Mouse (Mus musculus) kidney, adult 18-20 months (tissue): ENCODE data around the gene Olfr1184.
"Not testable (repeated sequence)": the region's sequence is repeated elsewhere in the genome, so short reads cannot be mapped to it uniquely, and the experiment has no call there.

Experiments used
- DNase-seq: peaks from one replicate; pipeline ENCODE4 v3.0.0; 2021

The Olfr1184 gene

DNA sequence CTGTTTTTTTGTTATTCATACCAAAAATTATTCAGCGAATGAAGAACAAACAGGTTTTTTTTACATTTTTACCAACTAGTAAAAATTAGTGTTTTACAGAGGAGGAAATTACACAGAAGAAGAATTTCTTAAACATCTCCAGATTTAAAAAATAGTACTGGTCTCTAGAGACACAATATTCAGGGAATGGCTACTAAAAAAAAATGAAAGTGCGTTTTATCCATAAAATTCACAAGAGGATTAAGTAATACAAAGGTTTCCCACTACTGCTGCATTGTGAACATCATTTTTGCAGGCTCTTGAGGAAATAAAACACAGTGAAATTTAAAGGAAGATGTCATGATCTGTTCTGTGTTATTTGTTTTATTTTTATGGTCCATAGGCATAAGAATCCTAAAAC lies at the start of gene Olfr1184:
Gene Olfr1184, plus strand, starts transcription at position 301 of the 400 bp plus-strand sequence.
- DNase-seq = no peak

DNA sequence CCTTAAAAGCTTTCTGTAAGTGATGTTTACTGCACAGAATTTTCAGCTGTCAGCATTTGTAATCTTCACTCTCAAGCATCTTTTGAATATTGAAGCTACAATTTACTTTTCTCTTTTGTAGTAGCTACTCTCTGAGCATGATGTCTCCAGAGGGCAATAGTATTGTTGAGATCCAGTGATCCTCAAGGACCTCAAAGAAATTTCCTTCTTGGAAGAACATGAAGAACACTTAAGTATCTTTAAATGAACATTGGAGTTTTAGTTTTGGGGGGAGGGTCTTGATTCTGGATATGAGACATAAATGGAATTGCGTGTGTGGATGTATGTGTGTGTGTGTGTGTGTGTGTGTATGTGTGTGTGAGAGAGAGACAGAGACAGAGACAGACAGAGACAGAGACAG lies 34.4 kb upstream of the Olfr1184 start, which contains the start of gene Gm13757:
Gene Gm13757, minus strand, starts transcription at position 101 of the 400 bp plus-strand sequence.
- no peak for DNase-seq

DNA sequence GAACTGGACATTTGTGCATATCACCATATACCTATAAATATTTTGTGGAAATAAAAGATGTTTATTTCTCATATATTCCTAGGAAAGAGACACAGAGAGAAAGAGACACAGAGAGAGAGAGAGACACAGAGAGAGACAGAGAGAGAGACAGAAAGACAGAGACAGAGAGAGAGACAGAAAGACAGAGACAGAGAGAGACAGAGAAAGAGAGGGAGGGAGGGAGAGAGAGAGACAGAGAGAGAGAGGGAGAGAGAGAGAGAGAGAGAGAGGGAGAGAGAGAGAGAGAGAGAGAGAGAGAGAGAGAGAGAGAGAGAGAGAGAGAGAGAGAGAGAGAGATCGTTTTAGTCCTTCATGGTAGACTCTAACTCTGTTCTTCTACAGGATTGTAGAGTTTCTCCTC lies 28.8 kb upstream of the Olfr1184 start, which contains the start of gene Olfr1183:
Gene Olfr1183, plus strand, starts transcription at position 301 of the 400 bp plus-strand sequence.
- DNase-seq = not testable (repeated sequence)

DNA sequence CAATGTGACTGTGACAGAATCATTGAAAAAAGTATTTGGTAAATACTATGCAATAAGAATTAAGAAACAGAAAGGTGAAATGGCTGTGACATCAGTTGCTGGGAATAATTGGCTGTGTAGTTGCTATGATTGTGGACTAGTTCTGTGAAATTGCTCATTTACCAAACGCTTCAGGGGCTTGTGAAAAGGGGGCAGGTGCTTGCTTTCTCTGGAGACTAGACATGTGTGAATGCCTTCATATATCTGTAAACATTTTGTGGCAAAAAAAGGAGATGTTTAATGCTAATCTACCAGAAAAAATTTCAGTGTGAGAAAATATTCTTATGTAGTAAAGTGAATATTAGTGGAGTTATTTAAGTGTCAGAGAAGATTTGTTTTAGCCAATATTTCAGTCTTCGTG lies 9.6 kb downstream of the Olfr1184 start, which contains the start of gene Olfr1185-ps1:
Gene Olfr1185-ps1, plus strand, starts transcription at position 301 of the 400 bp plus-strand sequence.
- DNase-seq = no peak

DNA sequence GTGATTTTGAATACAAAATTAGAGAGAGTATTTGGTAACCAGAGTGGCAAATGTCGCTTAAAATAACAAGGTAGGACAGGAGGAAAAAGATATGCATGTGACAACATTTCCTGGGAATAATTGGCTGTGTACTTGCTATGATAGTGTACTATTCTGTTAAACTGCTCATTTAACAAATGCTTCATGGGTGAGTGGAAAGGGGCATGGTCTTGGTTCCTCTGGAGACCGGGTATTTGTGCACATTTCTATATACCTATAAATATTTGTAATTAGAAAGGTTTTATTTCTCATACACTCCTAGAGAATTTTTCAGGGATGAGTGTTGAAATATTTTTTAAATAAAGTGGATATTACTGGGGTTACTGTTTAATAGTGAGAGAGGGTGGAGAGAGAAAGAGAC lies 34.9 kb downstream of the Olfr1184 start, which contains the start of gene Olfr1186:
Gene Olfr1186, plus strand, starts transcription at position 301 of the 400 bp plus-strand sequence.
- no peak for DNase-seq

DNA sequence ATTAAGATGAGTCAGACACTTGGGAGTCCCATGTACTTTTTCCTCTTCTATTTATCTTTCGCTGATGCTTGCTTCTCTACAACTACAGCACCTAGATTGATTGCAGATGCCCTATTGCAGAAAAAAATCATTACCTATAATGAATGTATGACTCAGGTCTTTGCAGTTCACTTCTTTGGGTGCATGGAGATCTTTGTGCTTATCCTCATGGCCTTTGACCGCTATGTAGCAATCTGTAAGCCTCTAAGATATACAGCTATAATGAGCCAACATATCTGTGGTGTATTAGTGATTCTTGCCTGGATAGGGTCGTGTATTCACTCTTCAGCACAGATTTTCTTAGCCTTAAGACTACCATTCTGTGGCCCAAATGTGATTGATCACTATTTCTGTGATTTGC lies 42.3 kb downstream of the Olfr1184 start:
- no peak for DNase-seq
